Mouse (Mus musculus): ENCODE data around the gene Zfp114. TPM values are rescaled to one million over a fixed set of nuclear protein-coding genes. Genes with fewer than 3 reads are reported as not detected.

Gene Zfp114
- polyA plus RNA-seq (2012; rRNA removed) = 1.8 and 1.9 TPM in 2 replicates

GRCm38 (mm10) chr7:24174618-24175336 is at the start of gene Zfp114:
Gene Zfp114 (plus strand): TSS chr7:24175060.
- peak; percentile 28 to 81 for DNase-seq (ENCODE audit: extremely low spot score in 1 of 2, low spot score in 1 of 2)

- DNase-seq (ENCODE audit: extremely low spot score in 1 of 2, low spot score in 1 of 2) = peak in 1 of 2 experiments; percentile 15
Observed at GRCm38 (mm10) chr7:24133425-24133995, 41.4 kb upstream of the Zfp114 start.

- peak; percentile 90 to 94 for DNase-seq (ENCODE audit: extremely low spot score in 1 of 2, low spot score in 1 of 2)
Observed at GRCm38 (mm10) chr7:24133996-24134828, 40.6 kb upstream of the Zfp114 start, which contains the start of gene Zfp235. Gene Zfp235 (plus strand): TSS chr7:24134169.

- DNase-seq (ENCODE audit: extremely low spot score in 1 of 2, low spot score in 1 of 2) = no peak
Observed at GRCm38 (mm10) chr7:24142566-24142965, 32.3 kb upstream of the Zfp114 start.

- DNase-seq (ENCODE audit: extremely low spot score in 1 of 2, low spot score in 1 of 2) = no peak
Observed at GRCm38 (mm10) chr7:24153272-24153671, 21.6 kb upstream of the Zfp114 start.

- no peak for DNase-seq (ENCODE audit: extremely low spot score in 1 of 2, low spot score in 1 of 2)
Observed at GRCm38 (mm10) chr7:24172191-24172590, 2.7 kb upstream of the Zfp114 start.

GRCm38 (mm10) chr7:24175337-24175711 is 464 bp downstream of the Zfp114 start:
- no peak for DNase-seq (ENCODE audit: extremely low spot score in 1 of 2, low spot score in 1 of 2)

- no peak for DNase-seq (ENCODE audit: extremely low spot score in 1 of 2, low spot score in 1 of 2)
Observed at GRCm38 (mm10) chr7:24187611-24188010, 12.8 kb downstream of the Zfp114 start.

GRCm38 (mm10) chr7:24188901-24189570 is 14.2 kb downstream of the Zfp114 start:
- no peak for DNase-seq (ENCODE audit: extremely low spot score in 1 of 2, low spot score in 1 of 2)

- no peak for DNase-seq (ENCODE audit: extremely low spot score in 1 of 2, low spot score in 1 of 2)
Observed at GRCm38 (mm10) chr7:24189571-24189944, 14.7 kb downstream of the Zfp114 start.

- DNase-seq (ENCODE audit: extremely low spot score in 1 of 2, low spot score in 1 of 2) = no peak
Observed at GRCm38 (mm10) chr7:24191361-24191760, 16.5 kb downstream of the Zfp114 start.

- DNase-seq (ENCODE audit: extremely low spot score in 1 of 2, low spot score in 1 of 2) = no peak
Observed at GRCm38 (mm10) chr7:24193157-24193556, 18.3 kb downstream of the Zfp114 start.

GRCm38 (mm10) chr7:24196961-24197360 is 22.1 kb downstream of the Zfp114 start:
- DNase-seq (ENCODE audit: extremely low spot score in 1 of 2, low spot score in 1 of 2) = no peak

GRCm38 (mm10) chr7:24207488-24208261 is 32.8 kb downstream of the Zfp114 start:
- peak; percentile 62 to 88 for DNase-seq (ENCODE audit: extremely low spot score in 1 of 2, low spot score in 1 of 2)

GRCm38 (mm10) chr7:24208282-24208886 is 33.5 kb downstream of the Zfp114 start:
- no peak for DNase-seq (ENCODE audit: extremely low spot score in 1 of 2, low spot score in 1 of 2)

- no peak for DNase-seq (ENCODE audit: extremely low spot score in 1 of 2, low spot score in 1 of 2)
Observed at GRCm38 (mm10) chr7:24210296-24210695, 35.4 kb downstream of the Zfp114 start.

GRCm38 (mm10) chr7:24211343-24211742 is 36.5 kb downstream of the Zfp114 start, which contains the start of gene Zfp111:
Gene Zfp111 (minus strand): TSS chr7:24211443.
- DNase-seq (ENCODE audit: extremely low spot score in 1 of 2, low spot score in 1 of 2) = no peak
